Mouse (Mus musculus): ENCODE data around the gene Tomm34.

Gene Tomm34

DNA sequence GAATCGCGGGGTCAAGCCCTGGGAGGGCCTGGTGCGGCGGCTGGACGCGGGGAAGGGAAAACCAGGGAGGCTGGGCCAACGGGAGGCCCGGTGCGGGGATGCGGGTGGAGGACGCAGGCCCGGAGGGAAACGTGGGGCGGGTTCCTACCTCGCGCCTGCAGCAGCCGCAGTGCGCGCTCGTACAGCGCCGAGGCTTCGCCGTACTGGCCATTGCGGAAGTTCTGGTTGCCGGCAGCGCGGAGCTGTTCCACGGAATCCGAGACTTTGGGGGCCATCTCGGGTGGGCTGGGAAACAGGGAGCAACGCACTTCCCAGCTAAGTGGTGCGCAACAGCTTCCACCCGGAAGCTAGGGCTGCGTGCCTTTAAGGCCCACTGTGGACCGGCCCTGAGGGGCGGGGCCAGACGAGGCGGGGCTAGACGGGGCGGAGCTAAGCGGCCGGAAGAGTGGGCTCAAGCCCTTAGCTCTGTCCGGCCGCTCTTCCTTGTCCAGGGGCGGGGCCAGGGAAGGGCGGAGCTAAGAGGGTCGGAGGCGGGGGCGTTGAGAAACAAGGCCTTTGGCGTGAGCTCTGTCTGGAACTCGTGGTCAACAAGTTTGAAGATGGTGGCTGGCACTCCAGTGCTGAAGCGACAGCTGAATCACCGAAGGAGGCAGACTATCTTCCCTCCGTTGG lies at the start of gene Tomm34:
Gene Tomm34, minus strand, starts transcription at position 405 of the 672 bp plus-strand sequence.
- DNase-seq (ENCODE audit: low spot score in 2 of 2): peak; percentile 80 to 91

DNA sequence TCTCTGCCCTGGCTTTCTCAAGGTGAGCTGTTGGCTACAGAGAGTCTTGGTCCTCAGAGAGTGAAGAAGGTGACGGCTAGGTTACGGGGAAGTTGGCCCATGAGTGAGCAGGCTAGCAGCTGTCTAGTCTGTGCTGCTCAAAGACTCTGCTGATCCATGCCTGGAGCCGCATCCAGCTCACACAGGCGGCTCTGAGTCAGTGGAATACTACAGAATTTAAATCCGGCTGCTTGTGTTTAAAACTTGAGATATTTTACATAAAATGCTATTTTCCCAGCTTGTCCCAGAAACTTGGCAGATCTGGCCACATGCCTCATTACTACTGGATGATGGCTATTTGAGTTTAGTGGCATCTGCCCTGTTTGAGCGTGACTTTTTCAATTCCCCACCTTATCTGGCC lies 48.5 kb upstream of the Tomm34 start:
- no peak for DNase-seq (ENCODE audit: low spot score in 2 of 2)

DNA sequence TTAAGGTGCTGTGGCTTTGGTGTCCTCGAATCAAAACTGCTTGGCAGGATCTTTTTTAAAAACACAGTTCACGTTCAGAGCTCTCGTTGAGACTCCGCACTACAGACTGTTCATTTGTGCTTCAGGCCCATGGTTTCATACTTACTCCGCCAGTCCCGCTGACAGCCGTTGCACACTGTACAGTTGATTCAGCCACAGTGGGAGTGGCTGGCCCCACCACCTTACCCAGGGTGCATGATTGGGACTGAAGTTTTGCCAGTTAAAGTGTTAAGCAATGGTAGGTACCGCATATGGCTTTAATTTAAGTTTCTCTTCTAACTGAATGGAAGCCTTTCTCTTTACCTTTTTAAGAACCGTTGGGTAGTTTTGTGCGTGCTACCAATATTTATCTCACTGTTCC lies 44.6 kb upstream of the Tomm34 start:
- DNase-seq (ENCODE audit: low spot score in 2 of 2): no peak

DNA sequence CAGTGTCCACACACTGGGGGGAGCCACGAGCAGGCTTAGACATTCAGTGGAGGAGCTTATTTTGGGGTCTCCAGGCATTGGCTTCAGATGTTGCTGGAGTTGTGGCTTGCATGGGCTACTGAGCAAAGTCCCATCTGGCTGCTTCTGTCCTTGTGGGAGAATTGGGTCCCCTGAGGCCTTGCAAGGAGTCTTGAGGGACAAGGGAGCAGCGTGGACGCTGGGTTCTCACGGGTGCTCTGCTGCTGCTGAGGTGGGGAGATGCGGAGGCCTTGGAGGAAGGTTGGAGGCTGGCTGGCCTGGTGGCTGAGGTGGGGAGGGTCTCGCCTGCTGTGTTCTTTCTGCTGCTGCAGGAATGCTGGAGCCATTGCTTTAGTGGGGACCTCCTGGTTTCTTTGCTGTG lies 43.1 kb upstream of the Tomm34 start:
- DNase-seq (ENCODE audit: low spot score in 2 of 2): no peak

DNA sequence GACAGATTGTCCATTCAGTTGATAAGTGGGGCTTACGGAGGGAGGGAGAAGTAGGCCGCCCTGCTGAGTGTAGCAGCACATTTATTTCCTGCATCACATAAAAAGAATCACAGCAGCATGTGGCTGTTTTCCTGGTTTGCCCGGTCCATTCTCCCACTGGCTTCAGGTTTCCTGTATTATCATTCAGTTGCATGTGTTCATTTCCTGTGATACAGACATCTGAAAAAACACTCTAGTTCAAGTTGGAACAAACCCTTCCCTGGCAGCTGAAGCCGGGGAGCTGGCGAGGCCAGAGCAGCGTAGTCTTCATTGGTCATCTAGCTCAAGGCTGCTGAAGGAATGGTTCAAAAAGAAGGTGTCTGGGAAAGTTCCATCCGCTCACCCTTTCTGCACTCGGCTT lies 40.6 kb upstream of the Tomm34 start:
- no peak for DNase-seq (ENCODE audit: low spot score in 2 of 2)

DNA sequence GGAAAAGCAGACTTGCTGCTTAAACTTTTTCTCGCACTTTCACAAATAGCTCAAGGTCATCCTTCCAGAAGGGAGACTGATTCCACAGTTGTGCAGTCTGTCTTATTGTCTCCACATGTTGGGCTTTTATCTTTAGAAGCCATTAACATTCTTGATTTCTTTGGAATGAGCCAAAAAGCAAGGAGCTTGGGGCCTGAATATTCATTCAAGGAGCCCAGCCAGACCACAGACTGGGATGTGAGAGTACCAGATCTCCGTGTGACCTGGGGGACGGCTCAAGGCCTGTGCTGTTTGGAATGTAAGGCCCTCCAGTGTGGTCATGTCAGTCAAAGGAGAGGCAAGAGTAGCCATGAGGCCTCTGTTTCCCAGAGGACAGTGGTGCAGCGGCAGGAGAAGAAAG lies 37.5 kb upstream of the Tomm34 start:
- no peak for DNase-seq (ENCODE audit: low spot score in 2 of 2)

DNA sequence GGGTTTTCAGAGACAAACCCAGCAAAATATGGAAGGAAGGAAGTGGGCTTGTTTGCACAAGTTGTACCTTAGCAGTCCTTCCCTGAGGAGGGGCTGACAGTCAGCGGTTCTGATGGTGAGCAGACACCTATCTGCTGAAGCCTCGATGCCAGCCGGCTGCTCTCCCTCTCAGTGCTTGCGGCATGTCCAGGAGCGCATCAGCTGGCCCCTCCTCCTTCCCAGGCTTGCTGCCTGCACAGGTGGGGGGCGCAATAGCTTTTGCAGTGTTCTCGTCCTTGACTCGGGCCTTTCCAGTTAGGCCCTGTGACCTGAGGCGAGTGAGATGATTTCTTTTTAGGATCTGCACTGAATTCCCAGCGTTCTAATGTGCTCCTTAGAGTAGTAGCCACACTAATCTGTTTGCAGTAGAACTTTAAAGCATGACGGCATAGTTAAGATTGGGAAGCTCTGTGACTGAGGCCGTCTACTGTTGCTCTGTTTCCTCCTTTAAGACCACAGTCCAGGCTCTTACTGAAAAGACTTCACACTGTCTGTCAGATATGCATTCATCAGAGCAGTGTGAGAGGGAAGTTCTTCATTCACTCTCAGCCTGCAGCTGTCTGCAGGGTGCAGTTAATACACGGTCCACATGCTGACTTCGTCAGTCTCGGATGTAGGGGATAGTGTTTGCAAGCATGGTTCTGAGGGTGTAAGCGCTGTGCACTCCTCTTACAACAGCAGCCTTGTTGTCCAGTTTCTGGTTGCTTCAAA lies 36.3 kb upstream of the Tomm34 start:
- DNase-seq (ENCODE audit: low spot score in 2 of 2): no peak

DNA sequence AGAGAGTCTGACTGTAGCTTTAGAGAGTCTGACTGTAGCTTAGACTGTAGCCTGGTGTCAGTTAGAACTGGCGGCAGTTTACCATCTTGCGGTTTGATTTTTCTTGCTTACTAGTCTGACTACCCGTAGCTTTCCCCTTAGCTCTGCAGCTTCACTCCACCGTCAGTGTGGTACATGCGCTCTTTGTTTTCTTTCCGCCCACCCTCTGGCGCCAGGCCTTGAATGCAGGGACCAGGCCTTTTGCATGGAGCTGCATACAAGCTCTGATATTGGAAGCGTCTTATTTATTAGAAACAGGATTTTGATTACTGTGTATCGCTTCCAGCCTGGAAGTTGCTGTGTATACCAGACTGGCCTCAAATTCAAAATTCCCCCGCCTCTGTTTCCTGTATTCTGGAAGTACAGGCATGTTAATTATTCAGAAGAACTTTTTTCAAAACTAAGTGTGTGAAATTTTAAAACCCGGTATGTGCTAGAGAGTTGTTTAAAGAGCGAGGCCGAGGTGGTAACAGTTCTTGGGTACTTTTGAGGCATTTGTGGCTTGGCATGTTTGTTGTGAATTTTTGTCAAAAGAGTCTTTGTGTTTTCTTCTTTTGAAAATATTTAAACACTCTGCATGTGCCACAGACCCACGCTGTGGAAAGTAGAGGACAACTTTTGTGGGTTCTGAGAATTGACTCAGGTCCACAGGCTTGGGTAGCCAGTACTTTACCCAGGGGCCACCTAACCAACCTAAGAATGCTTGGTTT lies 35.5 kb upstream of the Tomm34 start:
- no peak for DNase-seq (ENCODE audit: low spot score in 2 of 2)

DNA sequence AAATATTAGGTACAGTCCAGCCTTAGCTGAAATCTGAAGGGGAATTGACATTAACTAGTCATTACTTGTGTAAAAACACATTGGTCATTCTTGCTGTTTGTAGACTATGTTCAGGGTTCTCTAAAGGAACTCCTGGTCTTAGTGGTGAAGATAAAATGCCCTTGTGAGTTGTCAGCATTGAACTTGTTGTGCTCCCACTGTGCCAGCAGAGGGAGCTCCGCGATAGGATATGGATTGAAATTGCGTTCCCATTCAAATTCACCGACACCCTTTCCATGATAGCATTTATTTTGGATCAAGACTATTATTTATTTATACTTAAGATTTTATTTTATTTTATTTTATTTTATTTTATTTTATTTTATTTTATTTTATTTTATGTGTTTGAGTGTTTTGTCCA lies 32.5 kb upstream of the Tomm34 start:
- peak; percentile 55 to 73 for DNase-seq (ENCODE audit: low spot score in 2 of 2)

DNA sequence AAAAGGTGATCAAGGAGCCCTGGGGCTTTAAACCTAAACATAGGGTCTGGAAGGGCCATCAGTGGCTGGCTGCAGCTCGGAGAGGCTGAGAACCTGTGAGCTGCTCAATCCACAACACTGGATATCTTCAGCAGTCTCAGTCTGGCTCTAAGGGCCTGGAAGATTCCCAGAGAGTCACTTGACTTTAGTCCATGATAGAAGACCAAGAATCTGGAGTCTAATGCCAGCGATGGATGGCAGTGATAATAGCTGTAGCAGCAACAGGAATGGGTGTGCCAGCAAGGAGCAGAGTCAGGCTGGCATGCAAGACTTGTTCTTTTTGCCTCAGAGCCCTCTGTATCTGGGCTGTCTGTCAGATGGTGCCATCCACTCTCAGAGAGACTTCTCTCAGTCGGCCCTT lies 31.4 kb upstream of the Tomm34 start:
- DNase-seq (ENCODE audit: low spot score in 2 of 2): no peak

DNA sequence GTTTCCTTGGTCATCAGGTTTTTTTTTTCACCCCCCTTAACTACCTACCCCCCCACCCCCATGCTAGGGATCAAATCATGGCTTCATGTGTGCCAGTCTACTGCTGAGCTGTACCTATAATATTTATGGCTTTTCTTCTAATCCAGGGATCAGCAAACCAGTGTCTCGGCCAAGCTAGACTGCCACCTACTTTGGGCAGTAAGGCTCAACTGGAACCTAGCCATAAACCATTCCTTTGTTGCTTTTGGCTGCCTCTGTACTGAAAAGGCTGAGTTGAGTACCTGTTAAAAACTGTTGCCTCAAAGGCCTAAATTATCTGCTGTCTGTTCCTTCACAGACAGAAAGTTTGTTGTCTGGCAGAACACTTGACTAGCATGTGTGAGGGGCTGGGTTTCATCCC lies 31.0 kb upstream of the Tomm34 start:
- DNase-seq (ENCODE audit: low spot score in 2 of 2): no peak

DNA sequence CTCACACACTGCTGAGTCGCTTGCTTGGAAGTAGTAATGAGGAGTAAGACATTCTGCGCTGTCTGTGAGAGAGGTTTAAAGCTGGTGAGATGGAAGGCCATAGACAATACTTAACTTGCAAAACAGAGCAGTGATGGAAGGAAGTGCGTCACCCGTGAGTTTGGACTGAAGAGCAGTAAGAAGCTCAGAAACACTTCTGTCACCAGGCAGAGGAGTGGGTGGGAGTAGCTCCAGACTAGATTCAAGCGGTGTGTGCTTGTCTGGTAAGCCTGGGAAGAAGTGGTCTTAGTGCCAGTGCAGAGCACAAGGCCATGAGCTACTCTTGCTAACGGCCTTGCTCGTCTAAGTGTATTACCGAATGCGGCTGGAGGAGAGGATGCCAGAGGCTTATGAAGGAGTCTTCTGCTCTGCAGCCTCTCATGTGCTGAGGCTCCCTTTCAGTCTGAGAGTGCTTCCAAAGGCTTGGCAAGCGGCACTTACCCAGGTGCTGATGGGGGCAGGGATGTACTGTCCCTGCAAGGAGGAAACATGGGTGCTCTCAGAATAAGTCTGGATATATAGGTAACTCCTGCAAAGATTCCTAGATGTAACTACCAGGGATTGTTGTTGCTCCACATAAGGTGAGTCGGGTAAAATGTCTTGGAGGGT lies 27.8 kb upstream of the Tomm34 start:
- DNase-seq (ENCODE audit: low spot score in 2 of 2): no peak

DNA sequence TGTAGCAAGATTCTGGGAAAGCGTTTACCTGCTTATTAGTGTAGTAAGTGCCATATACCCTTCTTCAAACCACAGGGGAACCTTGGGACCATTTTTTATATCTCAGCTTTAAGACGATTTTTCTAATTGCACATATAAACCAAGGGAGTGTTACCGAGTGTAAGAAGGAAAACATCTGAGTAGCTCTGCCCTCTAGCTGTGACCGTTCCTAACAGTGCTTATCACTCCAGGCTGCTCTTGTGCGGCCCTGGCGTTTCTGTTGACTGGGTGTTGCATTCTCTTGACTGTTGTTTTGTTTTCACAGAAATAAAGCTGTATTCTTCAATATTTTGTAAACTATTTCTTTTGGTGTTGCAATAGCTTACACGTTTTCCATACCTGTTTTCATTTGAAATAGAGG lies 23.2 kb upstream of the Tomm34 start:
- DNase-seq (ENCODE audit: low spot score in 2 of 2): no peak

DNA sequence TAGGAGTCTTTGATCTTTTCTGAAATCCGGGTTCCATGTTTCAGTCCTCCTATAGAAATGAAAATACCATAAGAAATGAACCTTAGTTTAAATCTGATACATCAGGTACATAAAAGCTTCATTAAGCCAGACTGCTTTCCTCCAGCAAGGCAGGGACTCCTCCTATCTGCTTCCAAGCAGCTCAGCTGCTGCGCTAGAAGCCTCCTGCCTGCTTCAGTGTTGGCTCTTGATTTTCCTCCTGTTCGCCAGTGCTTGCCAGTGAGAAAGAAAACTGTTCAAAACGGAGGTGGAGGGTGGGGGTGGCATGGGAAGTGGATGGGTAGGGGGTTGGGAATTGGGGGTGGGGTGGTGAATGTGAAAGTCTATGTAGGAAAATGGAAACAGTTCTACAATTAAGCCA lies 18.5 kb upstream of the Tomm34 start:
- no peak for DNase-seq (ENCODE audit: low spot score in 2 of 2)

DNA sequence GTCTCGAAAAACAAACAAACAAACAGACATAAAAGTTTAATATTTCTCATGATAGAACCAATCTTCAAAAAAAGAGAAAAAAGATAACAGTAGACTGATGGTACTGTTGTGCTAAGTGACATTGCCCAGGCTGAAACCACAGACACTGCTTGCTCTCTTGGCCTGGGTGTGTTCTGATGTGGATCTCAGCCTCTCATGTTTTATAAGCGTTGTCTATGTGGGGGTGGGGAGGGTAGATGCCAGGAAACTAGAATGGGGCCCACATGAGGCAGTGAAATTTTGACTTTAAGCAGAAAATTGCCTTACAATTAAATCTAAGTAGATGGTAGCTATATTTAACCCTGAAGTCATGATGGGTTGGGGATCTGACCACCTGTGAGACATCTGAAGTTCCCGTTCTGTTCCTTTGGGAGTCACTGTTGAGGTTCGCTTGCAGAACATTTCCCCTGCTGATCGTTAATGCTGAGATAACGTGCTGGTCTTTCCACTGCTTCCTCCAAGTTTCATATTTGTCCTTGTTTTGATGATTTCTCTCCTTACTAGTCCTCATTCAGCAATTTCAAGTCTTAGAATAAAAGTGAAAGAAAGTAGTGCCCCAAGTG lies 16.5 kb upstream of the Tomm34 start:
- DNase-seq (ENCODE audit: low spot score in 2 of 2): no peak

DNA sequence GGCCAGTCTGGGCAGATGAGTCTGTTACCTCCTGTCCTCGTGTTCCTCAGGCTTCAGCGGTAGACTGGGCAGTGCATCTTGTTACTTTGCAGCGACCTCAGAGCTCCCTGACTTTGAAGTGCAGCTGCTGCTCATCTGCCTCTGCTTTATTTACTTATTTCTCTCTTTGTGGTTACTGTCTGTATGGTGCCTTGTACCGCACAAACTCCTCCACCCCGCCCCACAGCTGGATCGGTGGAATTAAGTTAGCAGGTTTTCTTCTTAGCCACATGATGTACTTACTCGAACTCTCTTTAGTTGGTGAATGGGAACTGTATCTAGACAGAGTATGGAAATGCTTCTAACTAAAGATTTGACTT lies 13.4 kb upstream of the Tomm34 start:
- DNase-seq (ENCODE audit: low spot score in 2 of 2): no peak

DNA sequence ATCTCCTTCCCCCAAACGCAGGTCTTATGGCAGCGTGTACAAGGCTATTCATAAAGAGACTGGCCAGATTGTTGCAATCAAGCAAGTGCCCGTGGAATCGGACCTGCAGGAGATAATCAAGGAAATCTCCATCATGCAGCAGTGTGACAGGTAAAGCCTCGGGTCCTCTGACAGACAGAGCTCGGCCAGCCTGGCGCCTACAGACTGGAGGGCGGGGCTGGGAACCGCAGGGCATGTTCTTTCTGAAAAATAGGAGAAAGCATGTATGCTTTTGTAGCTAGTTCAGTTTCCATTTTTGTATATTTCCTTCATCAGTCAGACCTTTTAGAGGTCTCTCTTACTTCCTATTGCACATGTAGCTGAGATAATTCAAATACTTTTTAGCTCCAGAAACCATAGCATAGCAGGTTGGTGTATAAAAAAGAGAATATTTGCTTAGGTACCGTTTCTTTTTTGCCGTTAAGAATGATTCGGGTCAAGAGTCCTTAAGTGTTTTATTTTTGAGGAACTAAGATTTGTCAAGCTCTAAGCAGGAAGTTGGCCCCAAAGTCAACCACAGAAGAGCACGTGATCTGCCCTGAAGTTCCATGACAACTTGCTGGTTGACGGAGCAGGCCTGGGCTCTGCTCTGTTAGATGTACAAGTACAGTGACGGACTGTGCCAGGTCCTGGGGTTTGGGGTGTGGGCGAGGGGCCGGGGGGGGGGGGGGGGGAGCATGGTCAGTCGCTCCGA lies 12.8 kb upstream of the Tomm34 start:
- DNase-seq (ENCODE audit: low spot score in 2 of 2): no peak

DNA sequence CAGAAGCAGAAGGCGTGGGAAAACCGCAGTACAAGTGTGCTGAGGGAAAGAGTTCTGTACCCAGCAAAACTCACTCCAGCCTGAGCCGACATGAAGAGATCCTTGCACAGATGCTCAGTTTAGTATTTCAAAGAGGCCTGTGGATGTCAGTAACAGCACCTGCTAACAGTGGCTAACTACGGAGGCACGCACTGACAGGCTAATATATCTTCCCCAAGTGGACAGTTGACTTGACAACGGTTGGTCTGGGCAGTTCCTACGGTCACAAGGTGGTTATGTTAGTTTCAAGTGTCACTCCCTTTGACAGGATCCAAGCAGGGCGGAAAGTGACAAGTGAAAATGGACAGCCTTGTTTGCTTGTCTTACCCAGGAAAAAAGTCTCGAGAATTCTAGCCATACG lies 11.2 kb upstream of the Tomm34 start:
- no peak for DNase-seq (ENCODE audit: low spot score in 2 of 2)

DNA sequence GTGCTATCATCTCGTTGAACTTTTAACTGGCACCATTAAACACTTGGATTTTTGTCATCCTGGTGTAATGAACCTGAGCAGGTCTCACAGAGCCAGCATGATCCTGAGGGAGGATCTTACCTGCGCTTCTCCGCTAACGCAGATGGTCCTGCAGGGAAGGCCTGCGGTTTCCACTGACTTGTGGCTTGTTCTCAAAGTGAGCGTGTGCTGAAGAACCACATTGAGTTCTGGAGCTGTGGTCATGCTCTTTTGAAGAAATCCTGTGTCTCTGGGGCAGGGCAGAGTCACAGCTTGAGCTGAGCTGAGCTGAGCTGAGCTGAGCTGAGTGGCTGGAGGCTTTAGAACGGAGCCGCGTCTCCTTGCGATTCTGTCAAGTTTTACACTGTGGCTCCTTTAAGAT lies 10.6 kb upstream of the Tomm34 start:
- no peak for DNase-seq (ENCODE audit: low spot score in 2 of 2)

DNA sequence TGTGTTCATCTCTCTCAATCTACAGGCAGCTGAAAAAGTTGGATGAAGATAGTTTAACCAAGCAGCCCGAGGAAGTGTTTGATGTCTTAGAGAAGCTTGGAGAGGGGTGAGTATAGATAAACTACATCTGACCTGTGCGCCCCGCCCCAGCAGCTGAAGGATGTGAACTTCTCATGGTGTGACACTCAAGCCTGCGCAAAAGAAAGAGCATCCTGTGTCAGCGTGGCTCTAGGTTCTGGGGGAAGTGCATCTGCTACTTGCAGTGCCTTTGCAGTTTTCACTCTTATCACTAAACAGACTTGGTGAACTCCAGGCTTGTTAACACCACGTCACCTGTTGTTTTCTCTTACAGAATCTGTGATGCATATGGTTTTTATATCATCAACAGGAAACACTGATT lies 8.5 kb upstream of the Tomm34 start:
- DNase-seq (ENCODE audit: low spot score in 2 of 2): no peak

DNA sequence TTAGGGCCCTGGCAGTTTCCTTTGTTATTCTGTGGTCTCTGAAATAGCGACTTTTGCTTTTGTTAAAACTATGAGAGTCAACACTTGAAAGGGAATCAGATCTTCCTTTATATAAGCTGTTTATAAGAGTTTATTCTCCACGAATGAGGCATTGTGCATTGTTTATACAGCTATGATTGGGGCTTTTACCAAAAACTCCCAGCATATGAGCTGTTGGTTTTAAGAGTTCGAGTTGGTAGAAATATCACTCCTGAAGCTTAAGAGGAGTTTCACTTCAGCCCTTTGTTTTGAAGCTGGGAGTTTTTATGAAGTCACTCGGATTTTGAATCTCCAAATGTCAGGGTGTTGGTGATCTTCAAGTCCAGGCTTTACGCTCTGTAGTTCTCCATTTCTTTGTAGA lies 6.9 kb upstream of the Tomm34 start:
- no peak for DNase-seq (ENCODE audit: low spot score in 2 of 2)
